Mouse (Mus musculus): Measurements from ENCODE around the gene Zfp704.

The Zfp704 gene

DNA sequence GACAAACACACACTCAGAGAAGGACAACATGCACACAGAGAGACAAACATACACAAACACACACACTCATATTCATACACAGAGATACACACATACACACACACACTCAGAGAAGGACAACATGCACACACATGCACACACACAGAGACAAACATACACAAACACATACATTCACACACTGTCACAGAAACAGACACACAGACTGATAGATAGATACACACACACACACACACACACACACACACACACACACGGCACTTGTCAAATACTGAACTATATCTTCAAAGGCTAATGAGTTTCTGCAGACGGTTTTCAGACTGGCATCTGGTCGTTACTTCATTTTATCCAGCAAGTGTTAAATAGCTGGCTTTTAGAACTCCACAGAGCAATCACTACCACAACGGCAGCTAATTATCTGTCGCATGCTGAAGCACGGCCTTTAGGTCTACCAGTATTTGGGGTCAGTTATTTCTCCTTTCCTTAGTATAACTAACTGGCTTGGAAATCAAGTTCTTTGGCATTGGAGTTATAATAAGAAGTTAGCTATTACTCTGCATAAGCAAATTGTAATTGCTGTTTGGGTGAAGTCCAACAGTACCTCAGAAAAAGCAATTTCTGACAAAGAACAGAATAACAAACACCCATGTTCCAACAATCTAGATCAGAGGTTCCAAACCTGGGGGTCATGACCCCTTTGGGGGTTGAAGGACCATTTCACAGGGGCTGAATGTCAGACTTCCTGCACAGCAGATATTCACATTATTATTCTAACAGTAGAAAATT lies 51.9 kb downstream of the Zfp704 start:
- no peak for DNase-seq (ENCODE audit: low spot score in 2 of 2)

GRCm38 (mm10) chr3:9556137-9556536 lies 53.7 kb downstream of the Zfp704 start:
- no peak for DNase-seq (ENCODE audit: low spot score in 2 of 2)

DNA sequence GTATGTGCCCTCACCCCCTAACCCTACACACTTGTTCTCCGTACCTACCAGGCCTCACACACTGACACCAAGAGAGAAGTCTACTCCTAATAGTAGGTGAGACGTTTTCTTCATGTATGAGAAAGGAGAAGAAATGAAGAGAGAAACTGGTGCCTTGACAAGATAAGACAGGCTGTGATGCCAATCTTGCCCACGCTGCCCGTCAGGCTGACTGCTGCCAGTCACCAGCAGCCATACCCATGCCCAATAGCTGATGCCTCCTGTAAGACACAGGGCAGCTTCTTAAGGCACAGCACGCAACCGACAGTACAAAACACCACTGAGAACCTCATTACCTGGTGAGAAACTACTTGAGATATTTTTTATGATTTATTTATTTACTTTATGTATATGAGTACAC lies 55.0 kb downstream of the Zfp704 start:
- no peak for DNase-seq (ENCODE audit: low spot score in 2 of 2)

- DNase-seq (ENCODE audit: low spot score in 2 of 2): no peak
These were observed 57.6 kb downstream of the Zfp704 start for GRCm38 (mm10) chr3:9552332-9552731.

GRCm38 (mm10) chr3:9550930-9551329 lies 59.0 kb downstream of the Zfp704 start:
- DNase-seq (ENCODE audit: low spot score in 2 of 2): no peak

- DNase-seq (ENCODE audit: low spot score in 2 of 2): no peak
These were observed 60.1 kb downstream of the Zfp704 start for GRCm38 (mm10) chr3:9549815-9550214.

GRCm38 (mm10) chr3:9548188-9548587 lies 61.7 kb downstream of the Zfp704 start:
- DNase-seq (ENCODE audit: low spot score in 2 of 2): no peak

DNA sequence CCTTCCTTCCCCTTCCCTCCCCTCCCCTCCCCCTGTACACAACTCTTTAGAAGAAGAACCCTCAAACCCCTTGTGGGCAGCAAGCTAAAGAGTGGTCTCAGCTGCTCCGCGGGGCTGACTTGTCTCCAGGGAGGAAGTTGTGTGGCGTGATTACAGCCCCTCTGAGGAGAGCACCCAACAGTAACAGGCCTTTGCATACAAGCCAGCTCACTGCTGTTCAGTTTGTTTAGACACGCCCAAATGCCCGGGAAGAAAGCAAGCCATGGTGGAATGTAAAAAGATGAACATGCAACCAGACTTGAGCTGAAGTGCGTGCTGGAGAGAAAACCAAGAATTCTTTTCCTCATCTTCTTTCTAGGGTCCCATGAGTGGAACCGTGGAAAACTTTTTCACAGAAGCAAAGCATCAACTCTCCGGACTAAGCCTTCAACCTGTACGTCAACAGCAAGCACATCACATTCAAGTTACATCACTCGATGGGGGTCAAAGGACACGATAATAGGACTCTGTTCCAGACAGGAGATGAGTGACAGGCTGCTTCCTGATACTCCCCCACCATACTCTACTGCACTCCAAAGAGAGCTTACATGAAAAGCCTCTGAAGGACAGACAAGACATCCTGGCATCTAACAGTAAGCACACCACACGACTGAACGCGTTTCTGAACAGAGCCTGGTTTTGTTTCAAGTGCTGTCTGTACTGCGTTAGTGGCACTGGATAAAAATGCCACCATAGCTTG lies 62.8 kb downstream of the Zfp704 start:
- DNase-seq (ENCODE audit: low spot score in 2 of 2): no peak

- DNase-seq (ENCODE audit: low spot score in 2 of 2): no peak
These were observed 65.5 kb downstream of the Zfp704 start for GRCm38 (mm10) chr3:9544421-9544820.

DNA sequence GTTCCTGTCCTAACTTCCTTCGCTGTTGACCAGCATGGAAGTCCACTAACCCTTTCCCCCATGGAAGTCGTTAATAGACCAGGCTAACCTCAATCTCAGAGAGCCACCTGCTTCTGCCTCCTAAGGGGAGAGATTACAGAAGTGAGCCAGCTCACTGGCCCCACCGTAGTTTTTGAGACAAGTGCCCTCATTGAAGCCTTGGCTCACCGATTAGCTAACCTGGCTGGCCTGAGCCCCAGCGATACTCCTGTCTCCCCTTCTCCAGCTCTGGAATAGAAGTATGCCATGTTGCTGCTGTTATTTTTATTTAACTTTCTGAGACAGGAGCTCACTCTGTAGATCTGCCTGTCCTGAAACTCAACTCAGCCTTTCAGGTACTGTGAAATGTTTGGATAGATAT lies 66.0 kb downstream of the Zfp704 start:
- DNase-seq (ENCODE audit: low spot score in 2 of 2): no peak

- no peak for DNase-seq (ENCODE audit: low spot score in 2 of 2)
These were observed 66.4 kb downstream of the Zfp704 start for GRCm38 (mm10) chr3:9543463-9543862.

DNA sequence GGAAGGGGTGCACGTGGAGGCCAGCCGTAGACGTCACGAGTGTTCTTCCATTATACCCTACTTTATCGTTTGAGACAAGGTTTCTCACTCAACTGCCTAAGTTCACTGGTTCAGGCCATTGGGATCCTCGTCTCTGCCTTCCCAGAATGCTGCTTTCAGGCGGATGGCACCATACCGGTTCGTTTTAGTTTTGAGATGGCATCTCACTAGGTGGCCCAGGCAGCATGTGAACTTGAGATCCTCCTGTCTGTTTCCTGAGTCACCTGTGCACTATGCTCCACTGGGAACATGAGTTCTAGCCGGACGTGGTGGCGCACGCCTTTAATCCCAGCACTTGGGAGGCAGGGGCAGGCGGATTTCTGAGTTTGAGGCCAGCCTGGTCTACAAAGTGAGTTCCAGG lies 68.3 kb downstream of the Zfp704 start:
- DNase-seq (ENCODE audit: low spot score in 2 of 2): no peak

DNA sequence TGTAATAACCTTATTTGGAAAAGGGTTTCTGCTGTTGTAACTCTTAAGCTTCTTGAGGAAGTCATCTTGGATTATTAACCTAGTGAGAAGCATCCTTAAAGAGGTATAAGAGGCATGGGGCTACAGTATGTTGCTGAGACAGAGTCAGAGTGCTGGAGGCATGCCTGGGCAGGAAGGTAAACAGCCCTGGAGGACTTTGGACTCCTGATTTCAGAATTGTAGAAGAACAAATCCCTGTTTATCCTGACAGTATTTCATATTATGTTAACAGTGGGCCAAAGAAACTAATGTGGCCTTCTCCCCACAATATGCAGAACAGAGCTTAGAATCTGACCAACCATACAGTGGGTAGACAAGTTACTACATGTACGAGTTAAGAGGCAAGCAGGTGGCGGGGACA lies 71.4 kb downstream of the Zfp704 start:
- no peak for DNase-seq (ENCODE audit: low spot score in 2 of 2)

- no peak for DNase-seq (ENCODE audit: low spot score in 2 of 2)
These were observed 72.0 kb downstream of the Zfp704 start for GRCm38 (mm10) chr3:9537889-9538288.

GRCm38 (mm10) chr3:9530097-9530780 lies 79.6 kb downstream of the Zfp704 start:
- DNase-seq (ENCODE audit: low spot score in 2 of 2): peak in 1 of 2 experiments; percentile 45

DNA sequence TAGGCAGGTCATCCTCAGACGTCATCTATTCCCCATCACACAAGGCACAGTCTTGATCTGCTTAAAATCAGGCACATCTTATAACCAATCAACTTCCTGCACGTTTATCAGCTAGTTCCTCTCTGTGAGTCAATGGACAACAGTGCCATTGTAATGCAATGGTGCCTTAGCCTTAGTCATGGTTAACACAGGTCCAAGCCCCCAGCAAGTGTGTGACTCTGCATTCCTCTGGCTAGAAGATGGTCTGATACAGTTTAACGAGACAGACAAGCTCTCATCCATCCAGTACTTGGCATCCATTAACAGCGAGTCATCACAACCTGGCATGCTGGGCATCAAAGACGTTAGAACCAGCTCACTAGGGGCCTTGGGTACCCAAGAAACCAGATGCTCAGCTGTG lies 85.5 kb downstream of the Zfp704 start:
- DNase-seq (ENCODE audit: low spot score in 2 of 2): no peak

DNA sequence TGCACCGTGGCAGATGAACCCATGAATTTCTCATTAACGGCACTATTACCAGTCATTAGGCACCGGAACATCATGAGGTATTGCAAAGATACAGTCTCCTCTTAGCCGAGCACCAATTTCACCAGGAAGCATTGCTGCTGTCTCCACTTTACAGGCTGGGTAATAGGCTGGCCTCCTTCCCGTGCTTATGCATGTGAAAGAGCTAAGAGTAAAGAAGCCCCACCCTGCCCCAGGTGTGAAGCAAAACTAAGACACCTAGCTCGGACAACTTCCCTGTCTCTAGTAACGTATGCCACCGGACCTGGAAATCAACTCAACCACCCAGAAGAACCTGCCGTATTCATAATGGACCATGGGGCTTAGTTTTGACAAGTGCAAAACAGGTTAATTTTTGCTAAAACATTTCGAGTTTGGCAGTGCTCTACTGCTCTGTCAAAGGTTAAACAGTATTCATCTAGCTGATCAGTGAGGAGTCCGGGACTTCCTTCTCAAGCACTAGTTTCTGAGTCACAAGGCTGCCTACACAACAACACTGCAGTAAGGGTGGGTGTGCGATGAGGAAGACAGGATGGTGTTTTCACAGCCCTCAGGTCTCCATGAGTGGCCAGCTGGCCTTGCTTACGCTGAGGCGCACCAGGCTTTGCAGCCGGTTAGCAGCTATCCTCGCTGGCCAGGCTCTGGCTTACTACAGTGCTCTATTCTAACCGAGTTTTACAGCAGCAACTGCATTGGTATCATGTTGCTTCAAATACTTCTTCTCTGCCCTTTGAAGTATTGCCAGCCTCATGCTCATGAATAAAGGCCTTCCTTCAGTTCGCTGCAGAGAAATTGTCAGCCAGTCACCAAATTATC lies 86.6 kb downstream of the Zfp704 start:
- DNase-seq (ENCODE audit: low spot score in 2 of 2): no peak

DNA sequence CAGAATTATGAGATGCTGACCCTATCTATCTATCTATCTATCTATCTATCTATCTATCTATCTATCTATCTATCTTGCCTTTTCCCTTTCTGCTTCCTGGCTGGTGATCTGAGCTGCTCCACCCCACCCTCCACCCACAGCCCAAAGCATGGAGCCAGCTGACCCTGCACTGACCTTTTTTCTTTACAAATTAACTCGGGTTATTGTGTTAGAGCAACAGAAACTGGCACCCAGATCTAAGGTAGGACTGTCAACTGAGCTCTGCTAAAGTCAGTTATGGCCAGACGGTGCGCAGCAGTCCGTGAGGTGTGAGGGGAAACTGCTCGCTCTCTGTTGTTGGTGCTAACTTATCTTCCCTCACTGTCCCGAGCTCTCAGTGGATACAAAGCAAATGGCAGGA lies 87.9 kb downstream of the Zfp704 start:
- no peak for DNase-seq (ENCODE audit: low spot score in 2 of 2)

DNA sequence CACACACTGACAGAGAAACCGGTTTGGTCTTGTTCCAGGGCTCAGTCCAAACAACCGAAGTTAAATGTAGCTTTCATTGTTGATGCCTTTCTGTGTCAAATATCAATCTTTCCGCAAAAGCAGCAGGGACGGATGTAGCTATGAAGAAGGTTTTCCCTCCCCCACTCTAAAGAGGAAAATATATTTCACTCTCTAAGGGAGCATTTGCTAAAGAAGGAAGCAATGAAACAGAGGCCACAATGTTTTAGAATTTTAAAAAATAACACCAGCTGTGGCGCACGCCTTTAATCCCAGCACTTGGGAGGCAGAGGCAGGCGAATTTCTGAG lies 89.2 kb downstream of the Zfp704 start:
- DNase-seq (ENCODE audit: low spot score in 2 of 2): no peak

DNA sequence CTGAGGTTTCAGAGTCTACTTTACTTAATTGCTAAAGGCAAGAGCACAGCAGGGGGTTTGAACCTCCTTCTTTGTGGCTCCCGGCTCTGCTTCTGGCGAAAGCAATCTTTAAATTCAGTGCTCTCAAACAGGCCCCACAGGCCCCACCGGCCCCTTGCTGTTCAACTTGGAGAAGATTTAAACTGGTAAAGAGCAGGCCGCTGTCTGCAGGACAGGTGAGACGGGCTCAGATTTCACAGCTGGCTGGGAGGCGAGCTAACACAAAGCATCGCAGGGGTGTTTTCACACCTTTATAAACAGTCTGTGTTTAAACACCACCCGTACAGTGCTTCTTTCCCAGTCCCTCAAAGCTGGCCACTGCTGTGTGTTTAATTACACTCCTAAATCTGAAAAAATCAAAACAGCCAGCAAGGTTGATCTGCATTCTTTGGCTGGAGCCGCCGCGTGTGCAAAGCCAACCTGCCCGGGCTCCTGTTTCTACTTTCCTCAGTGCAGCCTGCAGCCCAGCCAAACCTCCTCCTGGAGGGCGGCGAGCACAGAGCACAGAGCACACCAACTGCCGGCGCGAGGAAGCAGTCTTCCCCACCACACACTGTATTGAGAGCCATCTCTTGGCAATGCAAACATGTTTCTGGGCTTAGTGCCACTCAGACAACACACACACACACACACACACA lies 89.7 kb downstream of the Zfp704 start:
- DNase-seq (ENCODE audit: low spot score in 2 of 2): peak; percentile 42 to 73

- no peak for DNase-seq (ENCODE audit: low spot score in 2 of 2)
These were observed 90.4 kb downstream of the Zfp704 start for GRCm38 (mm10) chr3:9519491-9519890.

All from cerebellum, postnatal 4 days (tissue).